In genomic region chr10:68276350-68276975, GRCm38 (mm10) we compare ENCODE assay signal across 8 mouse cellular contexts. TPM values are rescaled to one million over a fixed set of nuclear protein-coding genes. Genes with fewer than 3 reads are reported as not detected.
DNase-seq lines count a peak whose midpoint lies in the region; ATAC-seq and TF ChIP-seq lines count a peak whose summit lies in the region.

No protein-coding gene starts in this region.

- H3K36me3 ChIP-seq in CH12.LX (replicated peaks in 1 of 2; ENCODE audit: control insufficient read depth in 1 of 2, insufficient read depth in 1 of 2, low read length in 1 of 2), result peaks cover 0 to 7% of the 10 kb centered on the region in 2 experiments
- no peaks in the 10 kb centered on the region for H3K36me3 ChIP-seq in forebrain, embryonic 12.5 days (replicated peaks)
- H3K36me3 ChIP-seq in heart, postnatal 0 days (replicated peaks; ENCODE audit: control insufficient read depth, insufficient read depth, low read length), result 0 out of 2 replicates have a peak, but pooled peaks cover 4% of the 10 kb centered on the region
- H3K36me3 ChIP-seq in liver, postnatal 0 days (replicated peaks; ENCODE audit: insufficient read depth, low read length), result no peaks in the 10 kb centered on the region
- no peaks in the 10 kb centered on the region for H3K36me3 ChIP-seq in neural tube, embryonic 13.5 days

- in situ Hi-C loops in CH12.LX (cut with MboI; ENCODE audit: low pct_ligation_motif_present, low pct_unique_long_range_greater_than_20kb, low sequenced_read_pairs), result loop anchor here (10.0 kb wide), 1 partner anchor 112 kb away; no protein-coding TSS in a partner anchor

- dilution Hi-C loops in CH12.LX (cut with MboI; ENCODE audit: extremely low pct_ligation_motif_present, extremely low pct_unique_long_range_greater_than_20kb, low sequenced_read_pairs), result no loop called here

- H3K27me3 ChIP-seq in CH12.LX (replicated peaks), result no peaks in the 10 kb centered on the region
- no peaks in the 10 kb centered on the region for H3K27me3 ChIP-seq in forebrain, embryonic 12.5 days
- H3K27me3 ChIP-seq in heart, postnatal 0 days (ENCODE audit: control insufficient read depth, insufficient read depth, low read length), result no peaks in the 10 kb centered on the region
- H3K27me3 ChIP-seq in liver, postnatal 0 days (ENCODE audit: insufficient read depth, low read length), result no peaks in the 10 kb centered on the region
- no peaks in the 10 kb centered on the region for H3K27me3 ChIP-seq in neural tube, embryonic 13.5 days

- peak; percentile 79 for DNase-seq in CH12.LX (ENCODE audit: extremely low read depth)
- DNase-seq in heart, postnatal 0 days (ENCODE audit: low spot score), result peak; percentile 78
- DNase-seq in kidney, postnatal 36 days, result peak; percentile 83 to 85
- peak; percentile 82 for DNase-seq in liver, postnatal 0 days
- peak; percentile 57 for DNase-seq in testis, postnatal 14 days (ENCODE audit: low spot score)

- H3K9me3 ChIP-seq in CH12.LX (replicated peaks; ENCODE audit: low read length), result no peaks in the 10 kb centered on the region
- H3K9me3 ChIP-seq in forebrain, embryonic 12.5 days, result no peaks in the 10 kb centered on the region
- no peaks in the 10 kb centered on the region for H3K9me3 ChIP-seq in heart, postnatal 0 days (replicated peaks; ENCODE audit: control insufficient read depth, low read length)
- H3K9me3 ChIP-seq in liver, postnatal 0 days (ENCODE audit: low read length), result no peaks in the 10 kb centered on the region
- H3K9me3 ChIP-seq in neural tube, embryonic 13.5 days, result no peaks in the 10 kb centered on the region

- no peak for TF ChIP-seq CTCF in CH12.LX (conservative IDR thresholded peaks at IDR 0.05 in 1 of 2, IDR thresholded peaks at IDR 0.05 in 1 of 2; ENCODE audit: low read depth in 2 of 2, low read length in 2 of 2)
- TF ChIP-seq CTCF in heart, postnatal 0 days (IDR thresholded peaks at IDR 0.05; ENCODE audit: low read depth), result no peak
- no peak for TF ChIP-seq CTCF in liver, postnatal 0 days (IDR thresholded peaks at IDR 0.05; ENCODE audit: low read depth)

- WGBS in forebrain, embryonic 12.5 days, result under 1% methylated on average over 29 of the region's 29 CpGs
- under 1% methylated on average over 29 of the region's 29 CpGs for WGBS in heart, postnatal 0 days
- WGBS in liver, postnatal 0 days (ENCODE audit: insufficient replicate concordance), result 0% methylated on average over 29 of the region's 29 CpGs
- WGBS in neural tube, embryonic 13.5 days, result under 1% methylated on average over 25 of the region's 29 CpGs

- peak overlapping the region; percentile 88 for H3K27ac ChIP-seq in CH12.LX (ENCODE audit: insufficient read depth, low read depth)
- H3K27ac ChIP-seq in brown adipose tissue, adult 24 weeks (replicated peaks; ENCODE audit: low read depth, low read length), result peak overlapping the region; percentile 71
- peak overlapping the region; percentile 75 for H3K27ac ChIP-seq in forebrain, embryonic 12.5 days
- H3K27ac ChIP-seq in heart, postnatal 0 days (ENCODE audit: low read depth), result peak overlapping the region; percentile 92
- H3K27ac ChIP-seq in liver, postnatal 0 days (ENCODE audit: low read depth), result peak overlapping the region; percentile 85
- H3K27ac ChIP-seq in neural tube, embryonic 13.5 days (replicated peaks), result peak overlapping the region; percentile 92

- no peak for TF ChIP-seq RAD21 in CH12.LX (IDR thresholded peaks at IDR 0.05; ENCODE audit: low read depth, low read length)

- peak overlapping the region; percentile 82 for H3K4me2 ChIP-seq in CH12.LX (ENCODE audit: insufficient read depth, low read depth, poor library complexity, severe bottlenecking)
- H3K4me2 ChIP-seq in forebrain, embryonic 12.5 days, result peak overlapping the region; percentile 93
- H3K4me2 ChIP-seq in heart, postnatal 0 days (ENCODE audit: low read depth, low read length), result peak overlapping the region; percentile 96
- peak overlapping the region; percentile 84 for H3K4me2 ChIP-seq in liver, postnatal 0 days (ENCODE audit: low read depth, low read length)
- peak overlapping the region; percentile 93 for H3K4me2 ChIP-seq in neural tube, embryonic 13.5 days

- H3K79me2 ChIP-seq in CH12.LX (replicated peaks; ENCODE audit: control insufficient read depth, extremely low read depth, insufficient read depth, poor library complexity, severe bottlenecking), result peaks cover 2% of the 10 kb centered on the region; the same call in 1 of the 2 replicates

- no peak for TF ChIP-seq EP300 in CH12.LX (IDR thresholded peaks at IDR 0.05; ENCODE audit: low read length)
- TF ChIP-seq EP300 in heart, postnatal 0 days (IDR thresholded peaks at IDR 0.05; ENCODE audit: low read depth), result no peak
- TF ChIP-seq EP300 in liver, postnatal 0 days (IDR thresholded peaks at IDR 0.05; ENCODE audit: low read depth), result no peak

- TF ChIP-seq POLR2A in CH12.LX (IDR thresholded peaks at IDR 0.05; ENCODE audit: low read depth, low read length), result peak; percentile 39; the same call in 1 of the 2 replicates

- peak overlapping the region; percentile 83 for H3K9ac ChIP-seq in CH12.LX (ENCODE audit: insufficient read depth, low read depth)
- H3K9ac ChIP-seq in forebrain, embryonic 12.5 days, result peak overlapping the region; percentile 65
- peak overlapping the region; percentile 82 for H3K9ac ChIP-seq in heart, postnatal 0 days (replicated peaks; ENCODE audit: low read depth, low read length)
- peak overlapping the region; percentile 66 for H3K9ac ChIP-seq in liver, postnatal 0 days (replicated peaks)
- peak overlapping the region; percentile 84 for H3K9ac ChIP-seq in neural tube, embryonic 13.5 days

- peak; percentile 63 for ATAC-seq in forebrain, embryonic 12.5 days (ENCODE audit: low FRiP score)
- ATAC-seq in heart, postnatal 0 days (ENCODE audit: insufficient read depth, low read depth), result peak; percentile 69
- ATAC-seq in liver, postnatal 0 days, result peak; percentile 71
- peak; percentile 66 for ATAC-seq in neural tube, embryonic 13.5 days (ENCODE audit: low read depth)

- H3K4me1 ChIP-seq in CH12.LX (ENCODE audit: control insufficient read depth in 1 of 2, insufficient read depth in 2 of 2), result peaks cover 2 to 16% of the 10 kb centered on the region in 2 experiments; a peak in 3 of 4 replicates
- H3K4me1 ChIP-seq in brown adipose tissue, adult 24 weeks (ENCODE audit: control insufficient read depth, insufficient read depth, insufficient read length, low read length), result no peaks in the 10 kb centered on the region
- H3K4me1 ChIP-seq in forebrain, embryonic 12.5 days, result peaks cover 22% of the 10 kb centered on the region; the same call in 1 of the 2 replicates
- H3K4me1 ChIP-seq in heart, postnatal 0 days (ENCODE audit: control insufficient read depth, insufficient read depth), result no peaks in the 10 kb centered on the region; the same call in 1 of the 2 replicates
- H3K4me1 ChIP-seq in liver, postnatal 0 days (ENCODE audit: insufficient read depth), result peaks cover 3% of the 10 kb centered on the region; the same call in 1 of the 2 replicates
- peaks cover 37% of the 10 kb centered on the region for H3K4me1 ChIP-seq in neural tube, embryonic 13.5 days (replicated peaks)

- H3K4me3 ChIP-seq in CH12.LX (replicated peaks in 1 of 3; ENCODE audit: low read depth in 2 of 3, low read length in 2 of 3, poor library complexity in 1 of 3), result peak overlapping the region; percentile 68 to 85 (median 83)
- H3K4me3 ChIP-seq in brown adipose tissue, adult 24 weeks (ENCODE audit: insufficient read depth, low read depth, low read length), result peak overlapping the region; percentile 85
- H3K4me3 ChIP-seq in forebrain, embryonic 12.5 days (replicated peaks), result peak overlapping the region; percentile 61
- peak overlapping the region; percentile 91 for H3K4me3 ChIP-seq in heart, postnatal 0 days (ENCODE audit: low read depth, low read length)
- H3K4me3 ChIP-seq in liver, postnatal 0 days (ENCODE audit: low read depth, low read length), result peak overlapping the region; percentile 57
- H3K4me3 ChIP-seq in neural tube, embryonic 13.5 days, result peak overlapping the region; percentile 64

TF ChIP-seq in CH12.LX, 34 proteins besides CTCF, POLR2A, EP300 and RAD21 (continues in another document):
- no peak; the same call in 1 of the 2 replicates for TF ChIP-seq SIN3A (IDR thresholded peaks at IDR 0.05; ENCODE audit: low read length)
- no peak for TF ChIP-seq RCOR1 (conservative IDR thresholded peaks at IDR 0.05; ENCODE audit: low read depth, low read length)
- no peak for TF ChIP-seq SMC3 (IDR thresholded peaks at IDR 0.05; ENCODE audit: low read depth, low read length)
- TF ChIP-seq KAT2A (IDR thresholded peaks at IDR 0.05; ENCODE audit: insufficient replicate concordance, low read length), result no peak
- TF ChIP-seq BHLHE40 (IDR thresholded peaks at IDR 0.05; ENCODE audit: low read depth, low read length), result no peak
- TF ChIP-seq JUN (IDR thresholded peaks at IDR 0.05; ENCODE audit: insufficient read depth, low read depth, low read length), result no peak
- TF ChIP-seq NELFE (IDR thresholded peaks at IDR 0.05; ENCODE audit: low read depth, low read length), result no peak; the same call in 1 of the 2 replicates
- no peak for TF ChIP-seq MAX (IDR thresholded peaks at IDR 0.05; ENCODE audit: low read length)
- peak; percentile 17 for TF ChIP-seq MAZ (IDR thresholded peaks at IDR 0.05; ENCODE audit: low read depth, low read length)
- TF ChIP-seq IRF4 (IDR thresholded peaks at IDR 0.05; ENCODE audit: low read depth, low read length), result no peak
- 0 out of 2 replicates have a peak, but pooled peaks have one; percentile 6 for TF ChIP-seq ETS1 (conservative IDR thresholded peaks at IDR 0.05; ENCODE audit: low read depth, low read length)
- 0 out of 2 replicates have a peak, but pooled peaks have one; percentile 34 for TF ChIP-seq TBP (conservative IDR thresholded peaks at IDR 0.05; ENCODE audit: low read depth, low read length)
- no peak for TF ChIP-seq ZC3H11A (IDR thresholded peaks at IDR 0.05; ENCODE audit: low read depth, low read length)
- TF ChIP-seq ZNF384 (IDR thresholded peaks at IDR 0.05; ENCODE audit: low read depth, low read length), result no peak
- no peak for TF ChIP-seq USF2 (conservative IDR thresholded peaks at IDR 0.05; ENCODE audit: low read depth, low read length)
- no peak for TF ChIP-seq USF1 (IDR thresholded peaks at IDR 0.05; ENCODE audit: low read depth, low read length)
- no peak for TF ChIP-seq CHD1 (IDR thresholded peaks at IDR 0.05; ENCODE audit: low read depth, low read length)

RNA-seq across cellular contexts. Expression of gene Arid5b, which starts 2.1 kb away (rescaled TPM):
- 1.2 and 1.8 TPM in 2 replicates for total RNA-seq in CH12.LX (2012; rRNA removed)
- 1.1 and 1.3 TPM in 2 replicates for total RNA-seq in CH12.LX (2014; rRNA removed)
- 2.0 and 2.6 TPM in 2 replicates for polyA plus RNA-seq in CH12.LX (2012; ENCODE audit: insufficient read length, low read depth)
- polyA plus RNA-seq in brown adipose tissue, adult 24 weeks (2012; ENCODE audit: insufficient read depth, insufficient read length, missing spikeins), result 5.0 and 8.5 TPM in 2 replicates
- polyA plus RNA-seq in forebrain, embryonic 12.5 days (2016; fragmentation: Nextera tagmentation; extraction: Ambion mirVana), result 16.5 and 17.1 TPM in 2 replicates
- total RNA-seq in heart, postnatal 0 days (2014; rRNA removed; ENCODE audit: low replicate concordance), result 14.5 and 24.2 TPM in 2 replicates
- 11.4 and 16.7 TPM in 2 replicates for polyA plus RNA-seq in heart, postnatal 0 days (2015; fragmentation: Nextera tagmentation; extraction: Ambion mirVana)
- polyA plus RNA-seq in liver, postnatal 0 days (2015; fragmentation: Nextera tagmentation; extraction: Ambion mirVana), result 8.1 and 12.2 TPM in 2 replicates
- polyA plus RNA-seq in neural tube, embryonic 13.5 days (2015; fragmentation: Nextera tagmentation; extraction: Ambion mirVana), result 21.5 and 22.3 TPM in 2 replicates

Comparison
In these comparisons a context has a peak if more than half of its experiments do, and no peak if none do; other contexts are left out.
1. Peak in every context shown above with its lines: DNase-seq, ATAC-seq, H3K4me3 ChIP-seq and H3K27ac ChIP-seq.